Mouse (Mus musculus) bone marrow, adult 2 months (tissue): ENCODE data around the gene Mgat2. TPM values are rescaled to one million over a fixed set of nuclear protein-coding genes. Genes with fewer than 3 reads are reported as not detected.

Experiments
- H3K27ac ChIP-seq: fragments of 200-500 bp; 2 replicates; pipeline ENCODE4 v1.5.1; 2012; ENCODE audit warnings: low read depth, mild to moderate bottlenecking, control low read depth, inconsistent platforms, low read length; ENCODE audit not compliant: control insufficient read depth, poor library complexity, insufficient read depth
- H3K4me1 ChIP-seq: fragments of 200-500 bp; 2 replicates; pipeline ENCODE4 v1.6.1; 2011; ENCODE audit warnings: low read length; ENCODE audit not compliant: control insufficient read depth, insufficient read depth
- H3K4me3 ChIP-seq: fragments of 200-500 bp; replicated peaks from 2 replicates; pipeline ENCODE3; 2011; ENCODE audit warnings: mild to moderate bottlenecking, low read depth, low read length, control low read depth; ENCODE audit not compliant: control insufficient read depth
- CTCF ChIP-seq: fragments of 200-500 bp; IDR thresholded peaks from 2 replicates; pipeline ENCODE4 v1.5.1; 2011; ENCODE audit warnings: low read length, control low read depth; ENCODE audit not compliant: control insufficient read depth, insufficient read depth
- POLR2A ChIP-seq: fragments of 200-500 bp; IDR thresholded peaks from 2 replicates; pipeline ENCODE4 v1.6.1; 2011; ENCODE audit warnings: low read depth, mild to moderate bottlenecking, control low read depth, low read length, borderline replicate concordance; ENCODE audit not compliant: control insufficient read depth
- WGBS: fragments of 180-500 bp; shearing (Covaris S2); methylation state at CpG from one replicate; pipeline ENCODE4 v1.1.7; 2018; 5-methylcytosine and 5-hydroxymethylcytosine counted together
- polyA plus RNA-seq: library from polyadenylated mRNA; stranded (reverse); fragments of >200 nt; gene quantifications from 2 replicates; pipeline ENCODE4 v1.2.4, GENCODE M21; 2011; ENCODE audit warnings: low replicate concordance; ENCODE audit not compliant: missing spikeins, insufficient read depth, insufficient read length

The Mgat2 gene
- polyA plus RNA-seq, 1 experiment, result 13.2 TPM

DNA sequence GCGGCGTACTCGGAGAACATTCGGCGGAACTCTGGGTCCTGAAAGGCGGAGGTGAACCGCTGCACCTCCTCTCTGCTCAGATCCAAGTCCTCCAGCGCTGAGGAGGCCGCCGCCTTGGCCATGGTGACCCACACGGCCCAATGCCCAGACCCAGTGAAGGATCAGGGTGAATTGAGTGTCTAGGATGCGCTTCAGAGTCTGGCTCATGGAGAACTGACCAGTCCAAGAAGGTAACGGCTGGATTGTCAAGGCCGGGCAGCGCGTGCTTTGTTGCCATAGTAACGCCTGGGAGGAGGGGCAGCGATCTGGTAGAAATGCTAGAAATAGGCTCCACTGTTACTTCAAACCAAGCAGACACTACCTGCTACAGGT is 14.2 kb downstream of the Mgat2 start, which contains the start of gene Dnaaf2:
Gene Dnaaf2, minus strand, starts transcription at position 266 of the 372 bp plus-strand sequence.
- TF ChIP-seq POLR2A (no peak), CTCF (no peak)
- 1% methylated on average over 18 of the region's 18 CpGs for WGBS
- peak within 1 kb of the TSS; percentile 98 for H3K4me3 ChIP-seq

DNA sequence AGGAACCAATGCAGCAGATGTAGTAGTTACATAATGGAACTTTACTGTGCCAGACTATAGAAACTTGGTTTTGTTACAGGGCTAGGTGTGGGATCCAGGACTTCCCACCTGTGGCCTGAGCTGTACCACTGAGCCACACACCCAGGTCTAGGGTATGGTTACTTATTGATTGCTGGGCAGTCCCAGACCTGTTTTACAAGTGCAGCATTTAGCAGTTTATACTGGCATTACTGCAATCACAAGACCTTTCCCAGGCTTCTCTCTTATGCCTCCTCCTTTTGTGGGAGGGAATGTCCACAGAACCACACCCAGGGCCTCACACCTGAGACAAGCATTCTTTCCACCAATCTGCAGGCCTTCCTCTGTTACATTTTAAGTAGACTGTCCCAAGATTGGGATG is 15.0 kb downstream of the Mgat2 start:
- H3K4me3 ChIP-seq, result no peak overlapping the region
- H3K27ac ChIP-seq, result no peak overlapping the region
- no peak for TF ChIP-seq POLR2A
- TF ChIP-seq CTCF, result no peak
- H3K4me1 ChIP-seq, result no peaks in the 10 kb centered on the region; the same call in 1 of the 2 replicates

More for the DNA sequence above, 14.2 kb downstream of the Mgat2 start, which contains the start of gene Dnaaf2:
- H3K4me1 ChIP-seq, result no peaks in the 10 kb centered on the region; the same call in 1 of the 2 replicates
- H3K27ac ChIP-seq, result peak within 1 kb of the TSS; percentile 98

DNA sequence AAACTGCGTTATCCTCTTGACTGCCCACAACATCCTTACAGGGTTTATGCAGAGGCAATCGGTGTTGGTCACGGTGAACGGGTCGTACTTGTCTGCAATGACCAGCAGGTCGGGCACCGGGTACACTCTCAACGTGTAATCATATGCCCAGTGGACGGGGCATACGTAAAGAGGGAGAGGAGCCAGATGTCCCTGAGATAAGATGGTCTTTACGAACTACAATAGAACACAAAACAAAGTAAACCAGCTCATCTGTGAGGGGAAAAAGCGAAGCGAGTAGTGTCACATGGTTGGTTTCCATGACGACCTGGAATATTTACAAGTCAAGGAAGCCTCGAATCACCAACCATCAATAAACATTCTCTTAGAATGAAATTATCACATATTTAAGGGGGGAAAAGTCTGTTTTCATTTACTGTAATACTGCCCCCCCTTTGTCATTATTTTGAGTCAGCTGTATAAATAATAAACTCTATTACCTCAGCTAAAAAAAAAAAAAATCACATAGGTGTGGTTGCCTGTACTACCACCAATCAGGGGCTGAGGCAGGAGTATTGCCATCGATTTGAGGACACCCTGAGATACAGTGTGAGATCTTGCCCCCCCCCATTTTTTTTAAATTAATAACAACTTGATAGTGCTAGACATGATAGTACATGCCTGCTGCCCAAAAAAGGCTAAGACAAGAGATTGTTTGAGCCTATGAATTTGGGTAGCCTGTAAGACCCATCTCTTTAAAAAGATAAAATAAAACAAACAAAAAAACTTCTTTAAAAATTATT is 20.3 kb downstream of the Mgat2 start, which contains the start of gene Gm49384:
Gene Gm49384, minus strand, starts transcription at position 216 of the 782 bp plus-strand sequence.
- 88% methylated on average over 16 of the region's 16 CpGs for WGBS
- no peak within 1 kb of the TSS for H3K27ac ChIP-seq
- H3K4me3 ChIP-seq, result no peak within 1 kb of the TSS
- TF ChIP-seq POLR2A (no peak), CTCF (no peak)
- no peaks in the 10 kb centered on the region for H3K4me1 ChIP-seq

DNA sequence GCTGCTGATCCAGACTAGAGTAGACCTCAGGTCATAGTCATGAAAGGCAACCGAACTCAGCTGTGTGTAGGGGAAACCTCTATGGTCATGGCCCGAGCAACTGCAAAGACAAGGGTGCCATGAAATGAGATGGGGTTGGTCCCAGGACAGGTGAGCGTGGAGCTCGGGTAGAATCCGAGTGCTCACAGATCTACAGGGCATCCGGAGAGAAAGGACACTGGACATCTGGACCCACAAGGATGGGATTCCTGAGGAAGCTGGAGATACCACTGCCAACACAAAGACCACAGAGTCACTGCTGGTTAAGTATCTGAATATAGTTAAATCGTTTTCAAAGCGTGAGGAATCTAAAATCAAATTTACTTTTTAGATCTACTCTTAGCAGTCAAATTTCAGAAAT is 23.4 kb downstream of the Mgat2 start:
- no peak for TF ChIP-seq POLR2A
- no peak for TF ChIP-seq CTCF
- H3K4me3 ChIP-seq, result no peak overlapping the region
- 89% methylated on average over 8 of the region's 8 CpGs for WGBS
- H3K27ac ChIP-seq, result no peak overlapping the region
- H3K4me1 ChIP-seq, result no peaks in the 10 kb centered on the region

DNA sequence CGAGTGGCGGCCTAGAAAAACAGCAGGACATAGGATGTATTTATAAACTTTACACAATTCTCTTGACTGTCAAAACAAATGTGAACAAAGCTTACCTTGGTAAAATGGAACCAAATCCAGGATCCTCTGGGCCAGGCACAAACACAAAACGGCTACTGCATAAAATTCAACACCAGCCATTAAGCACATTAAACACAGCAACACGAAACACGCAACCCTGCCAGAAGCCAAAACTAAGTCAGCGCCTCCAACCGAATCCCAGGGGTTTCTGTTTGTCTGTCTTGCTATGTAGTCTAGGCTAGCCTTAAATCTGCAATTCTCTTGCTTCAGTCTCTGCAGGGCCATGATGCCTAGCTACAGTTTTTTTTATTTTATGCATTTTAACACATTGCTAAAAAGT is 24.0 kb downstream of the Mgat2 start:
- Histone ChIP-seq H3K4me3 (no peak overlapping the region), H3K27ac (no peak overlapping the region), H3K4me1 (no peaks in the 10 kb centered on the region)
- TF ChIP-seq POLR2A, result no peak
- TF ChIP-seq CTCF, result no peak
- 95% methylated on average over 7 of the region's 7 CpGs for WGBS

DNA sequence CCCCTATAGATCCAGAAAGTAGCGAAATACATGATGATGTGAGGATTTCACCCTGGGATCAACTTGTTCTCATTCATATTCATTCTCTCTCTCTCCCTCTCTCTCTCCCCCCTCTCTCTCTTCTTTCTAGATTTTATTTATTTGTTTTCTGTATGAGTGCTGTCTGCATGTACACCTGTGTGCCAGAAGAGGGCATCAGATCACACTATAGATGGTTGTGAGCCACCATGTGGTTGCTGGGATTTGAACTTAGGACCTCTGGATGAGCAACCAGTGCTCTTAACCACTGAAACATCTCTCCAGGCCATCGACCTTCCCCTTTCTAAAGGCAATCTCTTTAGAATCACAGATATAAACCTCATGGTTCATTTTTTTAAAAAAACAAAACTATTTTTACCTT is 24.6 kb downstream of the Mgat2 start:
- Histone ChIP-seq H3K27ac (no peak overlapping the region), H3K4me1 (no peaks in the 10 kb centered on the region), H3K4me3 (no peak overlapping the region)
- WGBS, result 79% methylated on average over 2 of the region's 2 CpGs
- no peak for TF ChIP-seq POLR2A
- TF ChIP-seq CTCF, result no peak

DNA sequence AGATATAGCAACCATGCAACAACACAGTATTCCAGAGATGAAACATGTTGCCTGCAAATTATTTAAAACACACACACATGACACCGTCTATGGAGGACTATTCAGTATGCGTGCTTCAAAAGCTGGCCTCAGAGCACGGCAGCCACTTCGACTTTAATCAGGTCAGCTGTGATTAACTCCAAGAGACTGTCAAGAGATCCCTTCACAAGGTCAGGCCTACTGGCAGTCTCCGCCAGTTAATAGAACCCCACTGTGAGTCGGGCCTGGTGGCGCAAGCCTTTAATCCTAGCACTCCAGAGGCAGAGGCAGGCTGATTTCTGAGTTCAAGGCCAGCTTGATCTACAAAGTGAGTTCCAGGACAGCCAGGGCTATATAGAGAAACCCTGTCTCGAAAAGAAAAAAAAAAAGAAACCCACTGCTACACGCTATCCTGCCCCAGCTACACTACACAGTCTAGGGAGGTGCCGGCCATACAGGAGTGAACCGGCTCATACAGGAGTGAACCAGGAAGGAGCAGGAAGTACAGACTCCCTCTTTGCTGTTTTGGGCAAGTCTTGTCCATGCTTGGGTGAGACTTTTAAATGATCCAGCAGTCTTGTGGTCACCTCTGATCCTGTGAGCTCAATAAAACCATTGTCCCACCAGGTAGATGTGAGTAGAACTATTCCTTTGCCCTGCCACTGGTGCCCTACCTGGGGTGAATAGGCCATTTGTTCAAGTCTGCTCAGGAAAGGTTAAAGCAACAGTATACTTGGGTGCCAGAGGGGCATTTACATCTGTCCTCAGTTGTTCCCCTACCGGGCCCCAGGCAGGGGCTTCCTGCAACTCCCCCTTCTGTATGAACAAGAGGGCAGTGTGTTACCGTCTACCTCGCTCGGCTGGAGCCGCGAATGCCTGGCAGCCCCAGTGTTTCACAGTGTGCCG is 26.4 kb downstream of the Mgat2 start:
- TF ChIP-seq POLR2A (no peak), CTCF (no peak)
- WGBS, result 93% methylated on average over 18 of the region's 18 CpGs
- H3K4me1 ChIP-seq, result peaks cover 2% of the 10 kb centered on the region
- no peak overlapping the region for H3K27ac ChIP-seq
- no peak overlapping the region for H3K4me3 ChIP-seq

DNA sequence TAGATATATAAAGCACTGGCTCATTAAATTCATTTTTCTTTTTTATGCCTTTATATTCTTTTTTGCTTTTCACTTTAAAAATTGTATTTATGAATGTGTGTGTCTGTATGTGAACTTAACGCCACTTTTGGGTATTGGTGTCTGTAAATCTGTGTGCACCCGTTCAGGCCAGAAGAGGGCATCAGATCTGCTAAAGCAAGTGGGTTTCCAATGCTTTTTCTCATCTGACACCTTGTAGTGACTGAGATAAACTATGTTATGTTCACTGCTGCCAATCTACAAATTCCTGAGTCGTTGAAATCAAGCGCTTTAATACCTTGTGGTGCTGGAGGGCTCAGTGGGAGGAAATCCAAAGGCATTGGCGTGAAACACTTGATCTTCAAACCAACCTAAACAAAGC is 27.1 kb downstream of the Mgat2 start:
- Histone ChIP-seq H3K4me1 (peaks cover 2% of the 10 kb centered on the region), H3K4me3 (no peak overlapping the region), H3K27ac (no peak overlapping the region)
- TF ChIP-seq POLR2A (no peak), CTCF (no peak)
- 86% methylated on average over 5 of the region's 5 CpGs for WGBS
